ENCODE assay signal across 7 mouse cellular contexts in genomic region chr17:33842966-33843795, GRCm38 (mm10). TPM values are rescaled to one million over a fixed set of nuclear protein-coding genes. Genes with fewer than 3 reads are reported as not detected.
A peak's percentile ranks its signal among the peaks of the same experiment; 100 is the strongest.
DNase-seq lines count a peak whose midpoint lies in the region; ATAC-seq lines count a peak whose summit lies in the region.

Cd320 (plus strand) TSS chr17:33843091.

- no peaks in the 10 kb centered on the region for H3K4me1 ChIP-seq in embryonic facial prominence, embryonic 11.5 days (ENCODE audit: control insufficient read depth, insufficient read depth, low read length)
- H3K4me1 ChIP-seq in limb, embryonic 11.5 days (ENCODE audit: control insufficient read depth, insufficient read depth, low read length), result 0 out of 2 replicates have a peak, but pooled peaks cover 6% of the 10 kb centered on the region
- peaks cover 15% of the 10 kb centered on the region for H3K4me1 ChIP-seq in midbrain, embryonic 14.5 days (ENCODE audit: control insufficient read depth, insufficient read depth, low read length)

- H3K27me3 ChIP-seq in embryonic facial prominence, embryonic 11.5 days (ENCODE audit: control insufficient read depth, insufficient read depth, low read length), result no peaks in the 10 kb centered on the region
- H3K27me3 ChIP-seq in limb, embryonic 11.5 days (ENCODE audit: control insufficient read depth, insufficient read depth, low read length), result no peaks in the 10 kb centered on the region
- H3K27me3 ChIP-seq in midbrain, embryonic 14.5 days (ENCODE audit: control insufficient read depth, insufficient read depth, low read length), result no peaks in the 10 kb centered on the region

- H3K9me3 ChIP-seq in embryonic facial prominence, embryonic 11.5 days (replicated peaks; ENCODE audit: control insufficient read depth, low read length), result no peaks in the 10 kb centered on the region
- no peaks in the 10 kb centered on the region for H3K9me3 ChIP-seq in limb, embryonic 11.5 days (ENCODE audit: control insufficient read depth, low read length)
- no peaks in the 10 kb centered on the region for H3K9me3 ChIP-seq in midbrain, embryonic 14.5 days (ENCODE audit: control insufficient read depth, low read length)

- H3K9ac ChIP-seq in embryonic facial prominence, embryonic 11.5 days (replicated peaks; ENCODE audit: low read length), result peak within 1 kb of the TSS; percentile 77
- peak within 1 kb of the TSS; percentile 74 for H3K9ac ChIP-seq in limb, embryonic 11.5 days (ENCODE audit: low read length)
- peak within 1 kb of the TSS; percentile 72 for H3K9ac ChIP-seq in midbrain, embryonic 14.5 days (replicated peaks; ENCODE audit: low read length)

- DNase-seq in adrenal gland, postnatal 14 days, result peak; percentile 96
- DNase-seq in embryonic facial prominence, embryonic 11.5 days (ENCODE audit: low spot score), result peak; percentile 96
- peak; percentile 99 for DNase-seq in heart, adult 11 months
- DNase-seq in kidney, adult 18-20 months, result peak; percentile 95
- DNase-seq in limb, embryonic 11.5 days (ENCODE audit: low spot score), result peak; percentile 92
- peak; percentile 96 for DNase-seq in midbrain, embryonic 14.5 days
- DNase-seq in spleen, adult 18-20 months, result peak; percentile 82 to 91

- peak within 1 kb of the TSS; percentile 56; the same call in 1 of the 2 replicates for H3K27ac ChIP-seq in embryonic facial prominence, embryonic 11.5 days (replicated peaks; ENCODE audit: low read depth, low read length)
- H3K27ac ChIP-seq in limb, embryonic 11.5 days (replicated peaks; ENCODE audit: low read depth, low read length), result peak within 1 kb of the TSS; percentile 56; the same call in 1 of the 2 replicates
- H3K27ac ChIP-seq in midbrain, embryonic 14.5 days (replicated peaks; ENCODE audit: low read depth, low read length), result peak within 1 kb of the TSS; percentile 78

- H3K4me3 ChIP-seq in embryonic facial prominence, embryonic 11.5 days (ENCODE audit: low read depth, low read length), result peak within 1 kb of the TSS; percentile 88
- peak within 1 kb of the TSS; percentile 88 for H3K4me3 ChIP-seq in limb, embryonic 11.5 days (ENCODE audit: low read depth, low read length)
- peak within 1 kb of the TSS; percentile 90 for H3K4me3 ChIP-seq in midbrain, embryonic 14.5 days (replicated peaks; ENCODE audit: low read depth, low read length)

- 0% methylated on average over 45 of the region's 45 CpGs for WGBS in embryonic facial prominence, embryonic 11.5 days
- WGBS in limb, embryonic 11.5 days, result under 1% methylated on average over 45 of the region's 45 CpGs
- WGBS in midbrain, embryonic 14.5 days, result under 1% methylated on average over 45 of the region's 45 CpGs

- peak within 1 kb of the TSS; percentile 86 for H3K4me2 ChIP-seq in embryonic facial prominence, embryonic 11.5 days (ENCODE audit: low read depth, low read length)
- H3K4me2 ChIP-seq in limb, embryonic 11.5 days (ENCODE audit: low read depth, severe bottlenecking), result peak within 1 kb of the TSS; percentile 92
- H3K4me2 ChIP-seq in midbrain, embryonic 14.5 days (ENCODE audit: low read length), result peak within 1 kb of the TSS; percentile 95

- ATAC-seq in embryonic facial prominence, embryonic 11.5 days (replicated peaks; ENCODE audit: insufficient number of reproducible peaks, low FRiP score, low TSS enrichment, low read depth), result peak; percentile 84
- peak; percentile 88 for ATAC-seq in limb, embryonic 11.5 days (ENCODE audit: insufficient number of reproducible peaks, low FRiP score, low TSS enrichment, low read depth)
- ATAC-seq in midbrain, embryonic 14.5 days (ENCODE audit: low FRiP score, low TSS enrichment), result peak; percentile 93

- H3K36me3 ChIP-seq in embryonic facial prominence, embryonic 11.5 days (replicated peaks; ENCODE audit: control insufficient read depth, insufficient read depth, low read depth, low read length), result peaks cover 2% of the 10 kb centered on the region
- 0 out of 2 replicates have a peak, but pooled peaks cover 6% of the 10 kb centered on the region for H3K36me3 ChIP-seq in limb, embryonic 11.5 days (ENCODE audit: control insufficient read depth, insufficient read depth, low read length)
- peaks cover 29% of the 10 kb centered on the region for H3K36me3 ChIP-seq in midbrain, embryonic 14.5 days (ENCODE audit: control insufficient read depth, insufficient read depth, low read length)

RNA-seq across cellular contexts. Expression of gene Cd320, which starts in this region (rescaled TPM):
- 31.5 and 36.5 TPM in 2 replicates for total RNA-seq in adrenal gland, postnatal 14 days (2021)
- polyA plus RNA-seq in embryonic facial prominence, embryonic 11.5 days (2014; fragmentation: Nextera tagmentation; extraction: Ambion mirVana), result 76.2 and 80.9 TPM in 2 replicates
- polyA plus RNA-seq in limb, embryonic 11.5 days (2014; fragmentation: Nextera tagmentation; extraction: Ambion mirVana), result 85.5 and 91.5 TPM in 2 replicates
- 55.1 and 59.8 TPM in 2 replicates for polyA plus RNA-seq in midbrain, embryonic 14.5 days (2014; fragmentation: Nextera tagmentation; extraction: Ambion mirVana)

Comparison
In these comparisons a context has a peak if more than half of its experiments do, and no peak if none do; other contexts are left out.
1. Peak in every context shown above with its lines: DNase-seq, ATAC-seq, H3K4me3 ChIP-seq and H3K27ac ChIP-seq.